Mouse (Mus musculus) neural tube, embryonic 11.5 days (tissue): ENCODE measurements around the gene Rnf145. TPM values are rescaled to one million over a fixed set of nuclear protein-coding genes. Genes with fewer than 3 reads are reported as not detected.

Experiments used
- ATAC-seq: fragments of 200-750 bp; cut with Nextera tagmentation; 2 replicates; pipeline ENCODE4 v1.8.0; 2017; ENCODE audit warnings: moderate number of reproducible peaks, mild to moderate bottlenecking, moderate TSS enrichment, moderate library complexity; ENCODE audit not compliant: insufficient read depth, low FRiP score, low TSS enrichment
- DNase-seq: peaks from one replicate; pipeline ENCODE4 v3.0.0-alpha.2; 2015; ENCODE audit warnings: low spot score
- H3K27ac ChIP-seq: fragments of 300-500 bp; sonication (generic); 2 replicates; pipeline ENCODE4 v1.5.1; 2014; ENCODE audit warnings: low read depth, mild to moderate bottlenecking, low read length
- H3K27me3 ChIP-seq: fragments of 300-500 bp; sonication (generic); 2 replicates; pipeline ENCODE4 v1.6.1; 2014; ENCODE audit warnings: mild to moderate bottlenecking, low read length, mixed read lengths; ENCODE audit not compliant: control insufficient read depth, insufficient read depth
- H3K36me3 ChIP-seq: fragments of 300-500 bp; sonication (generic); 2 replicates; pipeline ENCODE4 v1.6.1; 2014; ENCODE audit warnings: mild to moderate bottlenecking, low read length, moderate library complexity, mixed read lengths; ENCODE audit not compliant: control insufficient read depth, insufficient read depth
- H3K4me1 ChIP-seq: fragments of 300-500 bp; sonication (generic); 2 replicates; pipeline ENCODE4 v1.6.1; 2014; ENCODE audit warnings: low read length, mixed read lengths; ENCODE audit not compliant: control insufficient read depth, insufficient read depth
- H3K4me2 ChIP-seq: fragments of 300-500 bp; sonication (generic); 2 replicates; pipeline ENCODE4 v1.6.1; 2014; ENCODE audit warnings: low read depth, mild to moderate bottlenecking, moderate library complexity
- H3K4me3 ChIP-seq: fragments of 300-500 bp; sonication (generic); 2 replicates; pipeline ENCODE4 v1.5.1; 2014; ENCODE audit warnings: low read depth, low read length
- H3K9ac ChIP-seq: fragments of 300-500 bp; sonication (generic); 2 replicates; pipeline ENCODE4 v1.6.1; 2014; ENCODE audit warnings: mild to moderate bottlenecking, low read length
- H3K9me3 ChIP-seq: fragments of 300-500 bp; sonication (generic); 2 replicates; pipeline ENCODE4 v1.6.1; 2016; ENCODE audit warnings: low read length; ENCODE audit not compliant: control insufficient read depth
- WGBS: fragments of 180-500 bp; shearing (Covaris S2); extraction: QIAGEN DNeasy Blood & Tissue Kit; methylation state at CpG from one replicate; pipeline ENCODE4 v1.1.7; 2014; 5-methylcytosine and 5-hydroxymethylcytosine counted together
- polyA plus RNA-seq: library from polyadenylated mRNA; unstranded; fragments of >200 nt; fragmentation: Nextera tagmentation; extraction: Ambion mirVana; gene quantifications from 2 replicates; pipeline ENCODE4 v1.2.1, GENCODE M21; 2014

Gene Rnf145
- polyA plus RNA-seq, 1 experiment from 2014 or later: 142 TPM

DNA sequence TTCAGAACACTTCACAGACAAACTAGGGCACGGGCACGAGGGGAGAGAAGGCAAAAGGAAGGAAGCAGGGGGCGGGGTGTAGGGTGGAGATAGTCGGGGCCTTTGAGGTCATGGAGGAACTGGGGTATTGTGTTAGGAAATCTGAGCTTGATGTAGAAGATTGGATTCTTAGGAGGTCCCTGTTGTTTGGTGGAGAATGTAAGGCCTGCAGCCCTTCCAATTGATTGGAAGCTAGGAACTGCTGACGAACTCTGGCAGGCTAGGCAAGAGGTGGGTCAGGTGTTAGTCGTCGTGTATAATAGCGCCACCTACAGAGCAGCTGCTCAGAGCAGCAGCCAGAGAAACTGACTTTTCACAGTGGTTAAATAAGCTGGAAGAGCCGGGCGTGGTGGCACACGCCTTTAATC lies 62.5 kb downstream of the Rnf145 start:
- Histone ChIP-seq H3K4me3 (no peak overlapping the region), H3K4me1 (no peaks in the 10 kb centered on the region), H3K4me2 (no peak overlapping the region), H3K27ac (no peak overlapping the region), H3K9ac (no peak overlapping the region), H3K9me3 (no peaks in the 10 kb centered on the region), H3K27me3 (no peaks in the 10 kb centered on the region), H3K36me3 (no peaks in the 10 kb centered on the region)
- DNase-seq (peak; percentile 32), ATAC-seq (no peak)
- WGBS: 36% methylated on average over 11 of the region's 11 CpGs

DNA sequence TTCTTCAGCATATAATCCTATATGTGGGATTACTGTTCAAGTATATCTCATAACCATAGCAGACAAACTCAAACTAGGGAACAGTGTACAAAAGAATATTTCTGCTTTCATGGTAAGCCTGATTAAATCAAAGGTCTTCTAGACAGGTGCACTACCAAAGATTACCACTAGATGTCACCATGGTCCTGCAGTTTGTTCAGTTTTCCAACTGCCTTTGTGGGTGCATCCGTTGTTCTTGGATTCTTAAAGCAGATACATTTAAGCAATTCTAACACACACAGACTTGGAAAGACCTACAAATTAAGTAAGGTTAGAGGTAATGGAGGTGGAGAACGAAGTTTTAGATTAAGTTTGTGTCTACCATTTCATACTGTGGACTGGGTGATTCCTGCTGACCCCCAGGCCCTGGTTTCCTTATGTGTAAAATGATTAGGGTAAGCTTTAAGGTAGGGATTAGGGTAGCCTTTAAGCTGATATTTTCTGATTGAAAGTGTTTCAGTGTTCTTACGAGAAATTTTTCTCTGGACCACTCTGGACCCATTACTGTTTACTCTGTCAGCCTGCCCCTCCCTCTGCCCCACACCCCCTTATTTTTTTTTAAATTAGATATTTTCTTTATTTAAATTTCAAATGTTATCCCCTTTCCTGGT lies 67.4 kb downstream of the Rnf145 start:
- H3K4me2 ChIP-seq: no peak overlapping the region
- H3K4me3 ChIP-seq: no peak overlapping the region
- DNase-seq (peak; percentile 70), ATAC-seq (peak; percentile 38; the same call in 1 of the 2 replicates)
- H3K9ac ChIP-seq: no peak overlapping the region
- H3K9me3 ChIP-seq: no peaks in the 10 kb centered on the region
- WGBS: 22% methylated on average over 3 of the region's 3 CpGs
- no peak overlapping the region for H3K27ac ChIP-seq
- H3K27me3 ChIP-seq: no peaks in the 10 kb centered on the region
- no peaks in the 10 kb centered on the region for H3K36me3 ChIP-seq
- no peaks in the 10 kb centered on the region for H3K4me1 ChIP-seq

DNA sequence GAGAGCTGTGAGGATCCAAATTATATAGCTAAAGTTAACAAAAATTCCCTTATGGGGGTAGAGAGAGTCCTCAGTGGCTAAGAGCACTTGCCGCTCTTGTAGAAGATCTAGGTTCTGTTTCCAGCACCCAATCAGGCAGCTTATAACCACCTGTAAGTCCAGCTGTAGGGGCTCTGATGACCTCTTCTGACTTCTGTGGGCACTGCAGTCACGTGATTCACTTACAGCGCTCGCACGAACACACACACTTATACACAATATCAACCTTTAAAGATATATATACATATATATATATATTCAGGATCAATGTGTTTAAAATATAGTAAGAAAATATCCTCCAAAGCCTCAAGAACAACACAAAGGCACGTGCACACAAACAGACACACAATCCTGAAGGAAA lies 74.3 kb downstream of the Rnf145 start:
- Histone ChIP-seq H3K4me1 (no peaks in the 10 kb centered on the region), H3K36me3 (no peaks in the 10 kb centered on the region), H3K4me3 (no peak overlapping the region), H3K9me3 (no peaks in the 10 kb centered on the region), H3K27me3 (no peaks in the 10 kb centered on the region), H3K9ac (no peak overlapping the region), H3K27ac (no peak overlapping the region), H3K4me2 (no peak overlapping the region)
- 88% methylated on average over 6 of the region's 6 CpGs for WGBS
- ATAC-seq (no peak), DNase-seq (no peak)

DNA sequence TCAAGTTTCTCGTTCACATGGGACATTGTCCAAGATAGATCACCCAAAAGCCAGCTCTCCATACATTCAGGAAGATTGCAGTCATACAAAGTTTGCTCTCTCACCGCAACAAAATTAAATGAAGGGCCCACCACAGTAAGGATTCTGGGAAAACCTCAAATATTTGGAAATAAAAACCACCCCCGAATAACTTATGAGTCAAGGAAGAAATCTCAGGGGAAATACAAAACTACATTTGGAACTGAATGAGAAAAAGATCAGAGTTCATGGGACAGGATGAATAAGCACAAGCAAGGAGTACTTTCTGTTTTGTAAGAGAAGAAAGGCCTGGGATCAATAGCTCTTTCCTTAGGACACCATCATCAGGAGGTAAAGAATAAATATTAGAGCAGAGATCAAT lies 76.0 kb downstream of the Rnf145 start:
- 80% methylated on average over 3 of the region's 3 CpGs for WGBS
- DNase-seq: no peak
- H3K9ac ChIP-seq: no peak overlapping the region
- no peak for ATAC-seq
- H3K27me3 ChIP-seq: no peaks in the 10 kb centered on the region
- H3K4me1 ChIP-seq: no peaks in the 10 kb centered on the region
- no peaks in the 10 kb centered on the region for H3K36me3 ChIP-seq
- H3K4me3 ChIP-seq: no peak overlapping the region
- no peaks in the 10 kb centered on the region for H3K9me3 ChIP-seq
- H3K4me2 ChIP-seq: no peak overlapping the region
- H3K27ac ChIP-seq: no peak overlapping the region

DNA sequence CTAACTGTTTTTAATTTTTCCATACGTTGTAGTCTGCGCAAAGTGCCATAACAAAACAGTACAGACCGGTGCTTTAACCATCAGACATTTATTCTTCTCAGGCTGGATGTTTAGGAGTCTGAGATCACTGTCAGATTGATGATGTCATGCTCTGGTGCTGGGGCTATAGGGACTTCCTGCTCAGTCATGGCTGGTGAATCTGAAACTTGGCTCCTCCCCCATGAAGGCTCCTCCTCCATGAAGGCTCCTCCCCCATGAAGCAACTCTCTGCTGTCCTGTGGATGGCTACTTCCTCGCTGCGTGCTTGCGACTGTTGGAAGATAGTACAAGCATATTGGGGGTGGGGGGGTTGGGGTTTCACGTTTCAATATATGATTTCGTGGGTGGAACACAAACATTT lies 88.1 kb downstream of the Rnf145 start:
- no peak for DNase-seq
- 87% methylated on average over 8 of the region's 8 CpGs for WGBS

DNA sequence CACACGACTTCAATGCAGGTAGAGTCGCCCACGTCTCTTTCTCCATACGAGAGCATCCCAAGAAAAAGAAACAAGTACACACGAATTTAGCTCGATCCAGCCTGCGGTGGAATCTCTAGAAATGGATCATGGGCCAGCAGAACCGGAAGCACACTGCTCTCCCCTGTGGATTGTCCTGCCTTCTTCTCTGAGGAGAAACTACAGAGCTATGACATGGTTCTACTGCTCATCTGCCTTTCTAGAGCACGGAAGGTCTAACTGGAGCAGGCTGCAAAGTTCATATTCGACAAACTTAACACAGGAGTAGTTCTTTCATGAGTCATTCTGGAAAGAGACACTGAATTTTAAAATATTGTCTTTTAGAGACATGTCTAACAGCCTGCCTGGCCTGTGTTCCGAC lies 89.9 kb downstream of the Rnf145 start:
- no peak overlapping the region for H3K9ac ChIP-seq
- no peaks in the 10 kb centered on the region for H3K9me3 ChIP-seq
- H3K36me3 ChIP-seq: no peaks in the 10 kb centered on the region
- H3K4me1 ChIP-seq: peaks cover 15% of the 10 kb centered on the region
- H3K4me2 ChIP-seq: no peak overlapping the region
- peaks cover 20% of the 10 kb centered on the region for H3K27me3 ChIP-seq
- DNase-seq (no peak), ATAC-seq (no peak)
- WGBS: 86% methylated on average over 11 of the region's 11 CpGs
- H3K27ac ChIP-seq: no peak overlapping the region
- H3K4me3 ChIP-seq: no peak overlapping the region

More for the DNA sequence above, 88.1 kb downstream of the Rnf145 start:
- H3K36me3 ChIP-seq: no peaks in the 10 kb centered on the region
- H3K9me3 ChIP-seq: no peaks in the 10 kb centered on the region
- H3K4me2 ChIP-seq: no peak overlapping the region
- H3K4me3 ChIP-seq: no peak overlapping the region
- no peak for ATAC-seq
- H3K9ac ChIP-seq: no peak overlapping the region
- H3K27me3 ChIP-seq: peaks cover 7% of the 10 kb centered on the region
- peaks cover 3% of the 10 kb centered on the region; the same call in 1 of the 2 replicates for H3K4me1 ChIP-seq
- no peak overlapping the region for H3K27ac ChIP-seq

DNA sequence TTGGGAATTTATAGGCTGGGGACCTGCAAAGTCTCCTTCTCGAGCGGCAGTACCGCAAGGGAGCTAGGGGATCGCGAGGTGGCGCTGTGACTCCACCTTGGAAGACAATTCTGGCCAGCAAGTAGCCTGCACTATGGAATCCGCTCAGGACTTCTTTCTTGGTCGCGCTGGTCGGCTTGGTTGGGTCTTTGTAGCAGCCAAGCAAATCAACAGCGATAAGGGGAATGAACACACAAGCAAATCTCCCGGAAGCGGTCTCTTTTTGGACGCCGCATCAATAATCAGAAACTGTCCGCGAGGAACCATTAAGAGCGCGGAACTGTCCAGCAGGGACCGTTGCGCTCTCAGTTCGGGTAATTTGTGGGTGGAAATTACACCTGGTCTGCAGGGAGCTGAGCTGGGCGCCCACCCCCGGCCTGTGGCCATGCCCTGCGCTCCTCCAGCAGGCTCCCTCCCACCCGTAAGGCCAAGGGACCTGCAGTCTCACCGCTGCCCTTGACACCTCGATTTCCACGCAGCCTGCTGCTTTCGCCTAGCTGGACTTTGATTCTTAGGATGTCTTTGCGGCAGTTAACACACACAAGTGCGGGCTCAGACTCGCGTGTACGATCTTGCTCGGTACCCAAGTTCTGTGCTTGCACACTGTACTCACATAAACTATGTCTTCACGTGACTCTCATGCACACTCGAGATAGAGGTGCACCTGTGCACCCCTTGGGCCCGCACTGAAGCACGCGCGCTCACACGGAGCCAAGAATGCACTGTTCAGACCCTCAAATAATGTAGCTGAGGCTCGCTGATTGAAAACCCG lies 92.4 kb downstream of the Rnf145 start:
- DNase-seq (peak; percentile 93), ATAC-seq (peak; percentile 77)
- Histone ChIP-seq H3K4me2 (peak overlapping the region; percentile 86), H3K9me3 (no peaks in the 10 kb centered on the region), H3K4me3 (peak overlapping the region; percentile 37), H3K27ac (0 out of 2 replicates have a peak overlapping the region, but pooled peaks have one; percentile 4), H3K27me3 (peaks cover 31% of the 10 kb centered on the region), H3K4me1 (peaks cover 15% of the 10 kb centered on the region), H3K36me3 (no peaks in the 10 kb centered on the region), H3K9ac (peak overlapping the region; percentile 50)
- WGBS: under 1% methylated on average over 45 of the region's 45 CpGs

DNA sequence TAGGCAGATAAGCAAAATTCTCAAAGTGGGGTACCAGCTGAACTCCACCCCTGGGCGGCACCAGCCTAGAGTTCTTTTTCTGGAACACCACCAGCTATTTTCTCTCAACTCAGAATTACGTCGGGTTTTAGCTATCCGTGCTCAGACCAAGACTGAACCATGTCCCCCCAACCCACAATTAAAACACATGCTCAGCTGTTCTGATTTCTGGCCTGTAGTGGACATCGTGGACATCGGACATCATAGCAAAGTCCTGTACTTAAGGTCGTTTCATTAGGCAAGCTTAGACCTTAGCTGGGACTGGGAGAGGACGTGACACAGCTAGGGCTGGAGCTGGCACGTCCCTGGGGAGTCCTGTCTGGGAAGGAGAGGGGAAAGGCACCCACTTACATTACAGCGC lies 93.4 kb downstream of the Rnf145 start:
- ATAC-seq (no peak), DNase-seq (no peak)
- Histone ChIP-seq H3K4me3 (no peak overlapping the region; the same call in 1 of the 2 replicates), H3K4me2 (peak overlapping the region; percentile 61; the same call in 1 of the 2 replicates), H3K27me3 (peaks cover 31% of the 10 kb centered on the region), H3K36me3 (no peaks in the 10 kb centered on the region), H3K9ac (no peak overlapping the region; the same call in 1 of the 2 replicates), H3K9me3 (no peaks in the 10 kb centered on the region), H3K27ac (no peak overlapping the region), H3K4me1 (peaks cover 18% of the 10 kb centered on the region)
- WGBS: 6% methylated on average over 10 of the region's 10 CpGs
